Mouse (Mus musculus): ENCODE measurements at regions not wholly inside any gene's neighbourhood (a gene's known extent, or its start where the extent isn't known, plus 50 kb on each side); places are given as distances from the start of the nearest gene placed in this dataset.

DNA sequence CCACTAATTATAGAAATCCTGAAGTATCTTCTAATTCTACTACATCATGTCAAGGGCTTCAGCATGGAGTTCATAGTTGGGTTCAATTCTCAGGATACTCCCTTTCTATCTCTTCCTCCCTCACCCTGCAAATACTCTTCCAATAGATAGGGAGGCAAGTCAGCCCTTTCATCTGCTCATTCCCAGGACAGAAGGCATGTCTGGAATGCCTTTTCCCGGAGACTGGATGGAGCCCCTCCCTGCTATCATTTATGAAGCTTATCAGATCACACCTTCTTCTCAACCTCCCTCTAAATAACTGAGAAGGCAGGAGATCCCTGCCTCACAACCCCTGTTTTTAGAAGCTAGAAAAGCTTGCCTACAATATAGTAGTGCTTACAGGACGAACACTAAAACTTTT, 1010.6 kb downstream of the A830018L16Rik start:
- in situ Hi-C loops (cut with MboI; ENCODE audit: low pct_ligation_motif_present, low pct_unique_long_range_greater_than_20kb, low sequenced_read_pairs) = no loop called here
- no peak for DNase-seq (ENCODE audit: extremely low read depth)
- TF ChIP-seq USF2 (conservative IDR thresholded peaks at IDR 0.05; ENCODE audit: low read depth, low read length) = no peak
- TF ChIP-seq CHD1 (IDR thresholded peaks at IDR 0.05; ENCODE audit: low read depth, low read length) = no peak
- TF ChIP-seq MYC (IDR thresholded peaks at IDR 0.05; ENCODE audit: low read depth, low read length) = no peak
- no peak for TF ChIP-seq BHLHE40 (IDR thresholded peaks at IDR 0.05; ENCODE audit: low read depth, low read length)
- TF ChIP-seq E2F4 (IDR thresholded peaks at IDR 0.05; ENCODE audit: insufficient replicate concordance, low read depth, low read length) = no peak
- no peak for TF ChIP-seq TCF12 (IDR thresholded peaks at IDR 0.05; ENCODE audit: low read depth, low read length)
- TF ChIP-seq NELFE (IDR thresholded peaks at IDR 0.05; ENCODE audit: low read depth, low read length) = no peak
- TF ChIP-seq EP300 (IDR thresholded peaks at IDR 0.05; ENCODE audit: low read length) = no peak

DNA sequence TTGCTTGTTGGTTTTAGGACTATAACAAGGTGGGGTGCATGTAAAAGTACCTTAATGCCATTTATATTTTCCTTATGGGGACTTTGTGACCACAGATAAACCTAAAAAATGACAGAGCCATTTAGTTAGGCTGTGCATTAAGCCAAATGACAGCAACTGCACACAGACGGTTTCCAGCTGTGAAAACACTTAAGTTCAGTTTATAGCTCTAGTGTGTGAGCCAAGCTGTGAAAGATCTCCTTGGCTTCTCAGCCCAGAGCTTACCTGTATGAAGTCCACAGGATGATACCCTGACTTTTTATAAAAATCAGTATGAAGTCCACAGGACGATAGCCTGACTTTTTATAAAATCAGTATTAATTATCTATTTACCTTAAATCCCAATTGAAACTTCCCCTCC, 1024.0 kb downstream of the A830018L16Rik start:
- Histone ChIP-seq H3K4me2 (ENCODE audit: insufficient read depth, low read depth, poor library complexity, severe bottlenecking) (no peak overlapping the region), H3K9me3 (replicated peaks; ENCODE audit: low read length) (no peaks in the 10 kb centered on the region), H3K79me2 (replicated peaks; ENCODE audit: control insufficient read depth, extremely low read depth, insufficient read depth, poor library complexity, severe bottlenecking) (no peaks in the 10 kb centered on the region), H3K9ac (ENCODE audit: insufficient read depth, low read depth) (no peak overlapping the region), H3K4me1 (ENCODE audit: control insufficient read depth in 1 of 2, insufficient read depth in 2 of 2) (no peaks in the 10 kb centered on the region), H3K36me3 (replicated peaks in 1 of 2; ENCODE audit: control insufficient read depth in 1 of 2, insufficient read depth in 1 of 2, low read length in 1 of 2) (no peaks in the 10 kb centered on the region), H3K4me3 (replicated peaks in 1 of 3; ENCODE audit: low read depth in 2 of 3, low read length in 2 of 3, poor library complexity in 1 of 3) (no peak overlapping the region), H3K27me3 (replicated peaks) (no peaks in the 10 kb centered on the region), H3K27ac (ENCODE audit: insufficient read depth, low read depth) (no peak overlapping the region)
- dilution Hi-C loops (cut with MboI; ENCODE audit: extremely low pct_ligation_motif_present, extremely low pct_unique_long_range_greater_than_20kb, low sequenced_read_pairs) (no loop called here), in situ Hi-C loops (cut with MboI; ENCODE audit: low pct_ligation_motif_present, low pct_unique_long_range_greater_than_20kb, low sequenced_read_pairs) (no loop called here)
- TF ChIP-seq POLR2A (IDR thresholded peaks at IDR 0.05; ENCODE audit: low read depth, low read length) = no peak
- TF ChIP-seq HCFC1 (IDR thresholded peaks at IDR 0.05; ENCODE audit: low read depth, low read length) = no peak
- no peak for TF ChIP-seq ETS1 (conservative IDR thresholded peaks at IDR 0.05; ENCODE audit: low read depth, low read length)
- TF ChIP-seq RCOR1 (conservative IDR thresholded peaks at IDR 0.05; ENCODE audit: low read depth, low read length) = no peak
- no peak for TF ChIP-seq IRF4 (IDR thresholded peaks at IDR 0.05; ENCODE audit: low read depth, low read length)
- no peak for TF ChIP-seq USF1 (IDR thresholded peaks at IDR 0.05; ENCODE audit: low read depth, low read length)
- TF ChIP-seq USF2 (conservative IDR thresholded peaks at IDR 0.05; ENCODE audit: low read depth, low read length) = no peak
- TF ChIP-seq TBP (conservative IDR thresholded peaks at IDR 0.05; ENCODE audit: low read depth, low read length) = no peak
- no peak for TF ChIP-seq POLR2AphosphoS2 (IDR thresholded peaks at IDR 0.05; ENCODE audit: low read depth, low read length)
- TF ChIP-seq ZKSCAN1 (IDR thresholded peaks at IDR 0.05; ENCODE audit: borderline replicate concordance, low read depth, low read length) = no peak
- TF ChIP-seq SIN3A (IDR thresholded peaks at IDR 0.05; ENCODE audit: low read length) = no peak
- TF ChIP-seq KAT2A (IDR thresholded peaks at IDR 0.05; ENCODE audit: insufficient replicate concordance, low read length) = no peak
- no peak for TF ChIP-seq ZMIZ1 (IDR thresholded peaks at IDR 0.05; ENCODE audit: low read depth, low read length)
- no peak for TF ChIP-seq MAFK (IDR thresholded peaks at IDR 0.05; ENCODE audit: insufficient replicate concordance, low read length)
- TF ChIP-seq MAZ (IDR thresholded peaks at IDR 0.05; ENCODE audit: low read depth, low read length) = no peak
- TF ChIP-seq CTCF (conservative IDR thresholded peaks at IDR 0.05 in 1 of 2, IDR thresholded peaks at IDR 0.05 in 1 of 2; ENCODE audit: low read depth in 2 of 2, low read length in 2 of 2) = no peak
- no peak for TF ChIP-seq TCF12 (IDR thresholded peaks at IDR 0.05; ENCODE audit: low read depth, low read length)
- DNase-seq (ENCODE audit: extremely low read depth) = no peak

More for the DNA sequence above, 1010.6 kb downstream of the A830018L16Rik start:
- H3K36me3 ChIP-seq (replicated peaks in 1 of 2; ENCODE audit: control insufficient read depth in 1 of 2, insufficient read depth in 1 of 2, low read length in 1 of 2) = no peaks in the 10 kb centered on the region
- no peaks in the 10 kb centered on the region for H3K4me1 ChIP-seq (ENCODE audit: control insufficient read depth in 1 of 2, insufficient read depth in 2 of 2)
- H3K4me3 ChIP-seq (replicated peaks in 1 of 3; ENCODE audit: low read depth in 2 of 3, low read length in 2 of 3, poor library complexity in 1 of 3) = no peak overlapping the region
- no peaks in the 10 kb centered on the region for H3K79me2 ChIP-seq (replicated peaks; ENCODE audit: control insufficient read depth, extremely low read depth, insufficient read depth, poor library complexity, severe bottlenecking)
- no peak overlapping the region for H3K9ac ChIP-seq (ENCODE audit: insufficient read depth, low read depth)
- no peaks in the 10 kb centered on the region for H3K27me3 ChIP-seq (replicated peaks)
- no peaks in the 10 kb centered on the region for H3K9me3 ChIP-seq (replicated peaks; ENCODE audit: low read length)
- H3K4me2 ChIP-seq (ENCODE audit: insufficient read depth, low read depth, poor library complexity, severe bottlenecking) = no peak overlapping the region
- dilution Hi-C loops (cut with MboI; ENCODE audit: extremely low pct_ligation_motif_present, extremely low pct_unique_long_range_greater_than_20kb, low sequenced_read_pairs) = no loop called here
- H3K27ac ChIP-seq (ENCODE audit: insufficient read depth, low read depth) = no peak overlapping the region
